Mouse (Mus musculus) gastrocnemius, postnatal 4 days (tissue): ENCODE results near the gene Ulk4. TPM values are rescaled to one million over a fixed set of nuclear protein-coding genes. Genes with fewer than 3 reads are reported as not detected.
"Not testable (repeated sequence)": the region's sequence is repeated elsewhere in the genome, so short reads cannot be mapped to it uniquely, and the experiment has no call there.

ENCODE experiments used
- DNase-seq, 2 experiments: peaks; one replicate each; pipeline ENCODE4 v3.0.0; 2021 to 2022; ENCODE audit warnings: low spot score in 2 of 2, mixed read lengths in 2 of 2
- total RNA-seq, 2 experiments: library from RNA; stranded (reverse); gene quantifications; 2 replicates each; pipeline ENCODE4 v1.2.3; 2021

The Ulk4 gene
- total RNA-seq, 2 experiments from 2014 or later: 2.2 to 2.3 TPM

DNA sequence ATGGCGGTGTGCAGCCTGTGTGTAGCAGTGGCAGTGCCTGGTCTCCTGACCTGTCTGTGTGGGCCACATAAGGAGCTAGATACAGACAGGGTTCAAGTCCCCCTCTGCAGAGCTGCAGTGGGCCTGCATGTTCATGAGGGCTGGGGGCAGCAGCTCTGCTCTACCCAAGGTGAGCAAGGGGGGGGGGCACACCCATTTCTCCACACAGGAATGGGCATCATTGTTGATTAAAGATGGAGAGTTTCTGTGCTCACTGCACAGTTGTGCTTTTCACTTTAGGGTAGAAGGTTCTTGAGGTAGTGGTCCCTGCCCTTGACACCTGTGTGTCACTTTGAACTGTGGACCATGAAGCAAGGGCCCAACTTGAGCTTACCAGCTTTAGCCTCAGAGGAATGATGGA, 328.2 kb downstream of the Ulk4 start:
- DNase-seq: no peak

DNA sequence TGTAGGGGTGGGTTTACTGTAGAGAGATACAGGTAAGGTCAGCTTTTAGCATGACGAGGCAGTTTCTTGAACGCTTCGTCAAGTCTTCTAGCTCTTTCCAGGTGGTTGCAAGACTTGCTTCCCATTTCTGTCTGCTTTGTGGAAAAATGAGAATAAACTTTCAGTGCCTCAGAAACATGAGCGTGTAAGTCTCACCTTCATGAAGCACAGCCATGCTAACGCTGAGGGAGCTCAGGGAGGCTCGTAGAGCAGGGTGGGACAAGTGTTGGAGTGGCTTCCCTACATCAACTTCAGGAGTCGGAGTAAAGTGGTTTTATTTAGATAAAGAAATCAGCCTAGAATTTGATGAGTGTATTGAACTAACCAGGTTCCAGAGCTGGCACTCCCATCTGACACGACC, 330.9 kb downstream of the Ulk4 start:
- no peak for DNase-seq

DNA sequence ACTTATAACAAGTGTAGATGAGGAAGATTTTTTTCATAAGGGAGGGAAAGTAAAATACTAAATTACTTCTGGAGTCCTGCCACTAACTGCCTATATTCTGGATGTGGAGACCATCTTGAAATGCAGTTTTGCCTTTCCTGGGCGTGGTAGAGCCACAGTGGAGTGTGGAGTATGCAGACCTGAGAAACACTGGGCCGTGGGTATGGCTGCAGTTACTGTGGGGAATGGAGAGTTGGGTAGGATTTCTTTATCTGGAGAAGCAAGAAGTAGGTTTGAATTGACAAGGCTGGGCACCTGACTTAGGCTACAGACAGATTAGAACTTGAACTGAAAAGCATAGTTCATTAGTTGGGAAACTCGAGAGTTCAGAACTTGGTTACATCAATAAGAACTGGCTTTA, 332.8 kb downstream of the Ulk4 start:
- DNase-seq: no peak

DNA sequence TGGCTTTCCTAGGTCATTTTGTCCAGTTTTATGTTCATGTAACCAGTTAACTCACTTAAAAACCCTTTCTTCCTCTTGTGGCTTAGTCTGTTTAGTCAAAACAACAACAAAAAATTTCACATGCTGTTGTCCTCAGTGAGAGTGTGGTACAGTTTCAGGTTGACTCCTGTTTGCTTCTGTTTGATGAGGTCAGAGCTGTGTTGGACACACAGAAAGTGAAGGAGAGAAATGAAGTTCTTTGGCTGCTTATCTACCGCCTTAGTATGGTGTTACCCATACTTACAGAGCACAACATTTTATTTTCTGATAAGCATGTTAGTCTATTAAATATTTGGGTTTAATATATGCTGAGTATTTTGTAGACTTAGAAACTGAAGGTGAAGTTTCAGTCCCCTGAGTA, 333.2 kb downstream of the Ulk4 start:
- DNase-seq: no peak

DNA sequence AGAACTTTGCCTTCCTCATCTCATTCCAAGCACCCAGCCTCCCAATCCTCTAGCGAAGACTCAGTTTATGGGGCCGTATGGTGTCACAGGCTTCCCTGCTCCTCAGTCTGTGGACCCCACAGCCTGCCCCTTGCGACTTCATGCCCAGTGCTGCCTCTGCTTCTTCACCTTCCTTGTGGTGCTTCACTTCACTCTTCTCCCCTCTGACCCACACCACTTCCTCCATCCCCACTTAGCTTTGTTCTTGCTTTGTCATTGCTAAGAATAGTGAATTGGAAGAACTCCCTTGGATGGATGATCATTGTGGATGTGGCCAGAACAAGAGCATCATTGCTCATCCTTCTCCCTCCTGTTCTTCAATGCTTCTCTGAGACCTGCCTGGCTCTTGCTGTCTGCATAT, 336.1 kb downstream of the Ulk4 start:
- no peak for DNase-seq

- DNase-seq: peak; percentile 47 to 69
These were observed 340.6 kb downstream of the Ulk4 start for GRCm38 (mm10) chr9:120936351-120936750.

DNA sequence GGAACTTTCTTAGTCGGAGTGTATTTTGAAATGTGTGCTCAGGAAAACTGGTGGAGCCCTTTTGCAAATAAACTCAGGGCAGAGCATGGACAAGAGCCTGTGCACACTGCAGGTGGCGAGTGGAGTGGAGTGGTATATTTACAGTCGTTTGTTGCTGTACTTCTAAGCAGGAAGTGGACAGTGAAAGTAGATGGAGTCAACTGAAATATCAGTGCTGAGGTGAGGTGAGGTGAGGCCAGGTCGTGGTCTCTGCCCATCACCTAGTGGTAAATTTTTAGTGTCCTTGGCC, 341.4 kb downstream of the Ulk4 start:
- no peak for DNase-seq

GRCm38 (mm10) chr9:120934821-120935633, 342.0 kb downstream of the Ulk4 start:
- no peak for DNase-seq

- DNase-seq: peak; percentile 40 to 61
These were observed 342.9 kb downstream of the Ulk4 start for GRCm38 (mm10) chr9:120933886-120934758.

GRCm38 (mm10) chr9:120933587-120933885, 343.5 kb downstream of the Ulk4 start:
- peak in 1 of 2 experiments; percentile 58 for DNase-seq

DNA sequence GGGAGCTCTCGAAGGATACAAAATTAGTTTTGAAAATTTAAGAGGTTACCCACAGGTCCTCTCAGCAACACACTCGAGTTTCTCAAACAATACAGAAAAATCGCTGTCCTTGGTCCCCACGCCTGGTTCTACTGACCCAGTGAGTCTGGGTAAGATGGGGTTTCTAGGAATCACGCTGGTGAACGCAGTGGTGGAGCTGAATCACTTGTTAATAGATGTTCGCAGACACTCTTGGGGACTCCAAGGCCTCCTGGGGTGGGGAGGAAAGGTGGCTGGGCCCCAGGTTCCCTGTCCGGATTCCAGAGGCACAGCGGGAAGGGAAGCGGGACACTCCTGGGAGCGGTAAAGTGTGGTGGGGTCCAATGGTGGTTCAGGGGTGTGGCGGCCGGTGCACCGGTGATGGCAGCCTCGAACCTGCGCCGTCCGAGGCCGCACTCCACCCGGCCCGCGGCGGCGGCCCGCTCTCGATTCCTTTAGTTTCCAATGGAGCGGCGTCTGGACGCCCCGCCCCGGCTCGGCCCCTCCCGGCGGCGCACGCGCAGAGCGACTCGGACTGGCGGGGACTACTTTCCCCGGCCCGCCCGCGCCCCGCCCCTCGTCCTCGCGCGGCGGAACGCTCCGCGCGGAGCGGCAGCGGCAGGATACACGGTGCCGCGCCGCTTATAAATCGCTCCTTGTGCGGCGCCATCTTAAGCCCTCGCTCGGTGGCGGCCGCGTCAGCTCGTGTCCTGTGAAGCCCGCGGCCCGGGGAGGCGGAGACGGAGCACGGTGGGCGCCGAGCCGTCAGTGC, 344.0 kb downstream of the Ulk4 start:
- peak; percentile 97 to 98 for DNase-seq

DNA sequence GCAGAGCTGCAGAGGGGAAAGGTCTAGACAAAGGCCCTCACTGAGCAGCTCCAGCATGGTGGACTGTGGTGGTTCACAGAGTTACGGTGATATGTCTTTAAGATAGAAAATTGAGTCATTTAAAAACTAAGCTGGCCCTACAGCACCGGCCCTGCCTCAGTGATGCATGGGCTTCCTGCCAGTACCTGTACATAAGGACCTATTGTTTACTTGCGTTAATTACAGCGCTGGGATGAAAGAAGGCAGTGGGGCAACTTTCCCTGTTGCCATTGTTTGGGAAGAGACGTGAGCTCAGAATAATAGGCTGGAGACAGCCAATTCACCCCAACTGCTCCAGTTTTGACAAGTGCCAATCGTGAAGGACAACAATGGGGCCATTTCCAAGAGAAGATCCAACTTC, 344.6 kb downstream of the Ulk4 start:
- no peak for DNase-seq

DNA sequence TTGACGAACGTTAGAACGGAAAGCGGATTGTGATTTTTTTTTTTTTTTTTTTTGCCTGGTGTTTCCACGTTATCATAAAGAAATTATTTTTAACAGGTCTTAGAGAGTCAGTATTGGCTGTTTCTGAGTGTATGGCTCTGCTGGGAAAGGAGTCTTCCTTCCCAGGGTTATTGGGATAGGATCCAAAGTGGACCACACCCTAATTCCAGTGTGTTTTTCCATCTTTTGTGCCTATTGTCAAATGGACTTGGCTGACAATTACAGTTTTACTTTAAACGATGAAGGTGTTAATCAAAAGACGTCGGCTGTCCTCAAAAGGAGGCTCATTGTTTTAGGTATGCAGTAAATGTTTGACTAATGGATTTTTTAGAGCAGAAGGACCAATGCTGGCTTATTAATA, 346.2 kb downstream of the Ulk4 start:
- no peak for DNase-seq

GRCm38 (mm10) chr9:120930021-120930420, 347.0 kb downstream of the Ulk4 start:
- DNase-seq: no peak

- DNase-seq: no peak
These were observed 347.9 kb downstream of the Ulk4 start, which contains the start of gene Ctnnb1 for GRCm38 (mm10) chr9:120929081-120929480. Gene Ctnnb1, plus strand, starts transcription at chr9:120929216.

- no peak for DNase-seq
These were observed 349.9 kb downstream of the Ulk4 start for GRCm38 (mm10) chr9:120926939-120927606.

GRCm38 (mm10) chr9:120926126-120926525, 350.9 kb downstream of the Ulk4 start:
- DNase-seq: no peak

GRCm38 (mm10) chr9:120919130-120919529, 357.9 kb downstream of the Ulk4 start:
- no peak for DNase-seq

DNA sequence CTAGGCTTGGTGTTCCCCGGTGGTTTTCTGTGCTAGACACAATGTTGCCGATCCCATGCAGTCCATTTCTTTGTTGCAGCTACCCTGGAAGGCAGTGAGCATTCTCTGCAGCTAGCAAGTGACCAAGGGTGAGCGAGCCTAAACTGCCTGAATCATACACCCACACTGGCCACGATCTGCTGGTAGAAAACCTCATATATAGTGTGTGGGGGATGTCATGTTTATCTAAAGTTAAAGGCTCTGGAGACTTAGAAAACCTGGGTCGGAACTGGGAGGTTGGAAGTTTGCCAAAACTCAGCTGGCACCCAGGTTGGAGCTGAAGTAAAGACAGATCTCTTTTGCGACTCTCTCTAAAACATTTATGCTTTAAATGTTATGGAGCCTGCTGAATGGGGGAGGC, 358.4 kb downstream of the Ulk4 start:
- DNase-seq: no peak

DNA sequence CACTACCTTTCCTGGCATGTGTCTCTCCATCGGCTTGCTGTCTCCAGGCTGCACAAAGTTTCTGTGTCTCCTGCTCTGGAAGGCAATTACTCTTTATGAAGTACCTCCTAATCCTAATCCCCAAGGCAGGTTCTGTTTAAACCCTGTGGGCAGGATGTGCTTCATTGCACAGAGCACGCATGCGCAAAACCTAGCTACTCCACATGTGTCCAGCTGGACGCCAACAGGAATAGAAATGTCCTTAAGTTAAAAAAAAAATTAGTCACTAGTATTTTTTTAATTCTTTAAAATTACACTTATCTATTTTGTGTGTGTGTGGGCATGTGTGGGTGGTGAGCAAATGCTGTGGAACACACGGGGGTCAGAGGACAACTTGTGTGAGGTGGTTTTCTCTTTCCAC, 358.8 kb downstream of the Ulk4 start:
- no peak for DNase-seq

GRCm38 (mm10) chr9:120917619-120918018, 359.4 kb downstream of the Ulk4 start:
- DNase-seq: not testable (repeated sequence)
